Mouse (Mus musculus) C2C12 (cell line): ENCODE results near the gene Ippk. TPM values are rescaled to one million over a fixed set of nuclear protein-coding genes. Genes with fewer than 3 reads are reported as not detected.

Source experiments
- H3K27me3 ChIP-seq: one replicate; pipeline ENCODE4 v1.6.1; 2011; ENCODE audit not compliant: control insufficient read depth, insufficient read depth, insufficient read length
- H3K36me3 ChIP-seq: one replicate; pipeline ENCODE4 v1.6.1; 2011; ENCODE audit not compliant: control insufficient read depth, insufficient read depth
- H3K4me3 ChIP-seq: one replicate; pipeline ENCODE4 v1.5.1; 2011; ENCODE audit warnings: mild to moderate bottlenecking, control low read depth; ENCODE audit not compliant: poor library complexity, insufficient read depth, severe bottlenecking
- H3K79me2 ChIP-seq: one replicate; pipeline ENCODE4 v1.6.1; 2011; ENCODE audit not compliant: control insufficient read depth, insufficient read depth
- H3K79me3 ChIP-seq: one replicate; pipeline ENCODE4 v1.6.1; 2011; ENCODE audit warnings: low read depth, control low read depth
- H3ac ChIP-seq: one replicate; pipeline ENCODE3; 2011; ENCODE audit warnings: low read depth; ENCODE audit not compliant: control insufficient read depth, insufficient read length
- CEBPB ChIP-seq: IDR thresholded peaks from one replicate; pipeline ENCODE4 v1.6.1; 2011; ENCODE audit warnings: low read depth, mild to moderate bottlenecking, control low read depth, moderate library complexity
- CTCF ChIP-seq: IDR thresholded peaks from one replicate; pipeline ENCODE4 v1.5.1; 2011; ENCODE audit not compliant: control insufficient read depth, insufficient read depth, insufficient read length
- FOSL1 ChIP-seq: IDR thresholded peaks from one replicate; pipeline ENCODE4 v1.8.0; 2011; ENCODE audit warnings: mild to moderate bottlenecking, low read length; ENCODE audit not compliant: poor library complexity, insufficient read depth, severe bottlenecking
- MAX ChIP-seq: IDR thresholded peaks from one replicate; pipeline ENCODE4 v1.6.1; 2011; ENCODE audit warnings: mild to moderate bottlenecking, control low read depth
- MYOD1 ChIP-seq: IDR thresholded peaks from one replicate; pipeline ENCODE4 v1.6.1; 2011; ENCODE audit warnings: low read depth; ENCODE audit not compliant: control insufficient read depth, insufficient read length
- MYOG ChIP-seq: IDR thresholded peaks from one replicate; pipeline ENCODE4 v1.6.1; 2011; ENCODE audit not compliant: control insufficient read depth, insufficient read length; ENCODE audit errors: extremely low read depth
- USF1 ChIP-seq: IDR thresholded peaks from one replicate; pipeline ENCODE4 v1.6.1; 2011; ENCODE audit warnings: low read depth, mild to moderate bottlenecking, control low read depth, moderate library complexity
- polyA plus RNA-seq: library from polyadenylated mRNA; unstranded; fragments of >200 nt; fragmentation: generic; extraction: Trizol; gene quantifications from one replicate; pipeline ENCODE4 v1.2.1, GENCODE M21; 2012; ENCODE audit warnings: missing spikeins

Ippk gene
- polyA plus RNA-seq, 1 experiment, result 5.4 TPM

DNA sequence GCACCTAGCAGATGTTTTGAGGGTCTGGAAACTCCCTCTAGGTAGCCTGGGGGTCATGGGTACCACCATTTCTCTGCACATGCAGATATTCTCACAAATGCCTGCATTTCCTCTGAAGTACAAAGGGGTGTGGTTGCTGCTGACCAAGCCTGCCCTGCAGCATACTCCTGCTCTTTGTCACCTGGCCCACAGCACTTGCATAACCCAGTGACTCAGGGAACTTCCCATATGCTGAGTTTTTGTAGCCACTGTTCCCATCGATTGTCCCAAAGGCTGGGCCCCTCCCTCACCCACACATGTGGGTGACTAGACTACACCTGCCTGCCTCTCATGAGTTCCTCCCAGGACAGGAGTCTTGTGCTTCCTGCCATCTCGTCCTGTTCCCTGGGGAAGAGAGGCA, 18.4 kb upstream of the Ippk start:
- no peaks in the 10 kb centered on the region for H3K36me3 ChIP-seq
- H3K27me3 ChIP-seq, result no peaks in the 10 kb centered on the region
- H3K4me3 ChIP-seq, result no peak overlapping the region
- TF ChIP-seq MYOD1 (no peak), MYOG (no peak), CEBPB (peak; percentile 48)
- no peaks in the 10 kb centered on the region for H3K79me2 ChIP-seq
- no peaks in the 10 kb centered on the region for H3K79me3 ChIP-seq
- no peak overlapping the region for H3ac ChIP-seq

DNA sequence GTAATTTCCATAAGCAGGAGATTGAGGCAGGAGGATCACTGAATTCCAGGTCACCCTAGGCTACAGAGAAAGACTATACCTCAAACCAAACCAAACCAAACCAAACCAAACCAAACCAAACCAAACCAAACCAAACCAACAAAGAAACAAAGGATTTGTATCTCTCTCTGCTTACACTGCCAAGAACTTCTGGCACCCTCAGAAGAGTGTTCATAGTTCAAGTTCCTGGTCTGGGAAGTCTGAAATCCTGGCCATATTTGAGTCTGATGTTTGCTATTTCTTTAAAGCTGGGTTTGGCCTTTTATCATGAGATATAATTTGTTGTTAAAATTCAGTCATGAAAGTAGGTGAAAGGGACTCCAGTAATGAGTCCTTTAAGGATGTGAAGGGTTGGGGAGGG, 13.3 kb upstream of the Ippk start:
- H3K36me3 ChIP-seq, result no peaks in the 10 kb centered on the region
- H3K79me2 ChIP-seq, result no peaks in the 10 kb centered on the region
- H3K79me3 ChIP-seq, result no peaks in the 10 kb centered on the region
- no peak overlapping the region for H3ac ChIP-seq
- peaks cover 7% of the 10 kb centered on the region for H3K27me3 ChIP-seq
- TF ChIP-seq USF1 (no peak), MYOG (no peak), CTCF (no peak), CEBPB (no peak), MAX (no peak)
- H3K4me3 ChIP-seq, result no peak overlapping the region

DNA sequence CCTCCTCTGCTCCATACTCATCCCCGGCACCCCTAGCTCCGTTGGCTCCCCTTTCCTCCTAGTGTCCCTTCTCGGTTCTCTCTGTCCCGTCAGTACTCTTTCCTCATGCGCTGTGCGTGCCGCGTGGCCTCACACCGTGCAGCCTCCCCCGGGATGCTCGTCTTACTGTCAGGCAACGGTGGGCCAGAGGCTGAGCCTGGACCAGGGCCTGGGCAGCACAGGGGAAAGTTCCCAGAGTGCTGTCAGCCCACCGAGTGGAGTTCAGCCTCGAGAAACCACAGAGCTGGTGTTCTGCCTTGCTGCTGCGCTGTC, 513 bp downstream of the Ippk start:
- Histone ChIP-seq H3K4me3 (peak overlapping the region; percentile 80), H3K27me3 (no peaks in the 10 kb centered on the region), H3ac (peak overlapping the region; percentile 64), H3K79me3 (peaks cover 52% of the 10 kb centered on the region), H3K36me3 (no peaks in the 10 kb centered on the region), H3K79me2 (peaks cover 63% of the 10 kb centered on the region)
- TF ChIP-seq MYOG (no peak), MYOD1 (no peak), FOSL1 (no peak)

DNA sequence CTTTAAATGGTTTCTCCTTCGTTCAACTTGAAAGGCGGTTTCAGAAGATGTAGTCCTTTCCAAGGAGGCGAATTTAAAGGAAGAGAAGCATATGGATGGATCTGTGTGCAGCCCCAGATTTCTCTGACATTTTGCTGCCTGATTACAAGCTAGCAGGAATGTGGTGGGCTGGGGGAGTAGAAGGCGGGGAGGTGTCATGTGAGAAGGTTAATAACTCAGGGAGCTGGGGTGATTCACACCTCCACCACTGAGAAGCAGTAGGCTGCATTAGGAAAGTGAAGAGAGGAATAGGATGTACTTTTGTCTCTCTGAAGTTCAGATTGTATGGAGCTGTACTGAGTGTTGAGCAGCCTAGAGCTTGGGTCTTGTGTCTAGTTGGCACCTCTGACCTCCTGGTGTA, 910 bp downstream of the Ippk start:
- TF ChIP-seq MYOD1 (no peak), MYOG (no peak), CTCF (no peak), CEBPB (no peak), MAX (no peak), FOSL1 (no peak), USF1 (no peak)
- Histone ChIP-seq H3K36me3 (no peaks in the 10 kb centered on the region), H3K27me3 (no peaks in the 10 kb centered on the region), H3ac (peak overlapping the region; percentile 64), H3K79me3 (peaks cover 56% of the 10 kb centered on the region), H3K4me3 (peak overlapping the region; percentile 80), H3K79me2 (peaks cover 67% of the 10 kb centered on the region)

DNA sequence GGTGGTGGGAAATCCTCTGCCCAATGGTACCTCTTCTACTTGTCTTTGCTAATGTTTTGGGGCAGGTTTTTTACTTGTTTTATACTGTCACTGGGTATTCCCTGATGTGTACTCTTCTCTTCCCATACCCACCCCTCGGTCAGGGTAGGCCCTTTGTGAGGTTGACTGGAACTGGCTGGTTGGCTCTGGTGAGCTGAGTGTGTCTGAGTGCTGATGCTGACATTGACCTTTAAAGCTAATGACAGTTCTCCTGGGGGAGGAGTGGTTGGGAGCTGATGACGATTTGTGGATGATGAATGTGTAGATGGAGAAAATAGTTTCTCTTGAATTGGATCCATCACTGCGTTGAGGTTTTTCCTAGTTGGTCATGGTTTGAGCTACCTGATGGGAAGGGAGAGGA, 5.7 kb downstream of the Ippk start:
- Histone ChIP-seq H3K27me3 (no peaks in the 10 kb centered on the region), H3K79me2 (peaks cover 100% of the 10 kb centered on the region), H3ac (no peak overlapping the region), H3K4me3 (no peak overlapping the region), H3K36me3 (peaks cover 3% of the 10 kb centered on the region), H3K79me3 (peaks cover 86% of the 10 kb centered on the region)
- no peak for TF ChIP-seq MAX

DNA sequence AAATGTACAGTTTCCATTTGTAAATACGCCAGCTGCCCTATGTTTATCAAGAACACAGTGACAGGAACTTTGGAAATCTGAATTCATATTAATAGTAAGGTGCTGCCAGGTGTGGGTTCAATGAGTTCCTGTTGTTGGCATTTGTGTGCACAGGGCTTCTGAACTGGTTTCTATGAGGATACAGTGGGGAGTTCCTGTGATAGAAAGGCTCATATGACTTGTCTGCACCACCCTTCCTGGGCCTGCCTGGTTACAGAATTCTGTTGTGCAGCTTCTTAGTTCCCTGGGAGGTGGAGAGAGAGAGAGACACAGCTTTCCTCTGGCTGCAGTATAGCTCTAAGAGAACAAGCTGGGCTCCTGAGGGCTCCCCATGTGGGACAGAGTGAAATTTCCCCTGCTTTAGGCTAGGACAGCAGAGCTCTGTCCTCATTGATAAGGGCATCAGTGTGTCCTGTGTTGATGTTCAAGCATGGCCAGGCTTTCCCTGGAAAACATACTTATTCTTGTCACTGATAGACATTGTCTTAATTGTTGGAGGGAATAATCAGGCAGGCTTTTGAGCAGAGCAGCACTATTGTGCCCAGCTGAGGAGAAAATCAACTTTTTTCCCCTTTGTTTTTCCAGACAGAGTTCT, 7.1 kb downstream of the Ippk start:
- peaks cover 12% of the 10 kb centered on the region for H3K36me3 ChIP-seq
- H3ac ChIP-seq, result no peak overlapping the region
- H3K4me3 ChIP-seq, result no peak overlapping the region
- TF ChIP-seq FOSL1, result no peak
- no peaks in the 10 kb centered on the region for H3K27me3 ChIP-seq
- H3K79me3 ChIP-seq, result peaks cover 74% of the 10 kb centered on the region
- H3K79me2 ChIP-seq, result peaks cover 96% of the 10 kb centered on the region

DNA sequence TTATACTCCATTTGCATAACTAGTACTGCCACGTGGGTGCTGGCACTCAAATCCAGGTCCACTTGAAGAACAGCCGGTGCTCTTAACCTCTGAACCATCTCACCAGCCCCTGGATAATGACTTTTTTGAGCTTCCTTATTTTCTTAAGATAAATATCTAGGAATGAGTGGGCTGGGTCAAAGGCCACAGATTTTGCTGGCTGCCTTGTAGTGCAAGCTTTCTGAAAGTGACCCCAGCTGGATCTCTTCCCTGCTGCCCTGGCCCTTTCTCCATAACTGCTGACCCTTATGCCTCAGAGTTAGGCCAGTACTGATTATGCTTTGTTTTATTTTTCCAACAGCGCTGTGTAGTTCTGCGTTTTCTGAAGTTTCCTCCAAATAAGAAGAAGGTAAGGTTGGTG, 9.5 kb downstream of the Ippk start:
- H3K4me3 ChIP-seq, result no peak overlapping the region
- peaks cover 76% of the 10 kb centered on the region for H3K79me2 ChIP-seq
- peaks cover 22% of the 10 kb centered on the region for H3K36me3 ChIP-seq
- peaks cover 52% of the 10 kb centered on the region for H3K79me3 ChIP-seq
- no peak overlapping the region for H3ac ChIP-seq
- no peak for TF ChIP-seq MYOG
- TF ChIP-seq CEBPB, result no peak
- no peak for TF ChIP-seq MAX
- TF ChIP-seq CTCF, result no peak
- TF ChIP-seq USF1, result no peak
- no peak for TF ChIP-seq FOSL1
- H3K27me3 ChIP-seq, result no peaks in the 10 kb centered on the region
